Mouse (Mus musculus) small intestine, adult 2 months (tissue): ENCODE measurements at regions not wholly inside any gene's neighbourhood (a gene's known extent, or its start where the extent isn't known, plus 50 kb on each side); places are given as distances from the start of the nearest gene placed in this dataset.

Source experiments
- CTCF ChIP-seq: fragments of 200-500 bp; IDR thresholded peaks from 2 replicates; pipeline ENCODE4 v1.5.1; 2012; ENCODE audit warnings: low read depth, mild to moderate bottlenecking, control low read depth, inconsistent platforms, low read length, moderate library complexity, mixed read lengths; ENCODE audit not compliant: insufficient replicate concordance, insufficient read length; ENCODE audit errors: extremely low read depth
- POLR2A ChIP-seq: fragments of 200-500 bp; IDR thresholded peaks from 2 replicates; pipeline ENCODE4 v1.6.1; 2012; ENCODE audit warnings: low read depth, mild to moderate bottlenecking, control low read depth, inconsistent platforms, low read length, moderate library complexity

GRCm38 (mm10) chr6:143415383-143415778 lies 248.4 kb downstream of the Etnk1 start:
- TF ChIP-seq CTCF (no peak), POLR2A (no peak)
